Mouse (Mus musculus): Measurements from ENCODE around the gene Rfx7. TPM values are rescaled to one million over a fixed set of nuclear protein-coding genes. Genes with fewer than 3 reads are reported as not detected.
"Not testable (repeated sequence)": the region's sequence is repeated elsewhere in the genome, so short reads cannot be mapped to it uniquely, and the experiment has no call there.

Rfx7 gene
- polyA plus RNA-seq, 1 experiment from 2014 or later: 12.4 TPM

DNA sequence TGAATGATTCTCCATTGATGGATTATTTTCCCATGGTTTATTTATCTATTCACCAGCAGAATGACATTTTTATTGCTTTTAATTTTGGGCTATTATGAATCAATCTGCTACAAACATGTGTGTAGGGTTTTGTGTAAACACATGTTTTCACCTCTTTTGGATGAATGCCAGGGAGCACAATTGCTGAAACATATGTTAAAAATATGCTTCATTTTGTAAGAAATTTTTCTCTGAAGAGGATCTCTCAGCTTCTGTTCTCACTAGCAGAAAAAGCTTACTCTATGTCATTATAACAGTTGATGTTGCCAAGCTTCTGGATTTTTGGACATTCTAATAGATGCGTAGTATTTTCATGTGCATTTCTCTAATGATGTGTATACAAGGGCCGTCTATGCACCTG lies 28.3 kb downstream of the Rfx7 start:
- Histone ChIP-seq H3K36me3 (no peaks in the 10 kb centered on the region), H3K4me2 (no peak overlapping the region), H3K27ac (no peak overlapping the region), H3K27me3 (no peaks in the 10 kb centered on the region), H3K4me1 (no peaks in the 10 kb centered on the region), H3K4me3 (no peak overlapping the region), H3K9me3 (no peaks in the 10 kb centered on the region), H3K9ac (no peak overlapping the region)
- WGBS: 89% methylated on average over 2 of the region's 2 CpGs
- ATAC-seq (ENCODE audit: insufficient number of reproducible peaks, insufficient read depth, low FRiP score, low TSS enrichment, low read depth): no peak

DNA sequence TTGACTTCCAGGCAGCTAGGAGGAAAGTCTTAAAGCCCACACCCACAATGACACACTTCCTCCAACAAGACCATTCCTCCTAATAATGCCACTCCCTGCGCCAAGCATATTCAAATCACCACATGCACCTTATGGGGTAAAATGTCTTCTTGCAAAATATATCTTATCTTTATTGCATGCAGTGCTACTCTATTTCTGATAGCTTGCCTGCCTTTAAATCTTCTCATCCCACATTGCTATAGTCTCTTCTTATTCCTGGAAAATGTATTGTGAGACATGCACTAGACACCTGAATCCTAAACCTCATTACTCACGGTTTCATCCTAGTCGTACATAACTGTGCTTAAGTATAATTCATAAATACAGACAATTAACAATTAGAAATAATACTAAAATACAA lies 31.2 kb downstream of the Rfx7 start:
- Histone ChIP-seq H3K36me3 (peaks cover 4% of the 10 kb centered on the region; the same call in 1 of the 2 replicates), H3K9me3 (no peaks in the 10 kb centered on the region), H3K9ac (no peak overlapping the region), H3K4me3 (no peak overlapping the region), H3K4me1 (no peaks in the 10 kb centered on the region), H3K27ac (no peak overlapping the region), H3K4me2 (no peak overlapping the region), H3K27me3 (no peaks in the 10 kb centered on the region)
- ATAC-seq (ENCODE audit: insufficient number of reproducible peaks, insufficient read depth, low FRiP score, low TSS enrichment, low read depth): no peak
- 91% methylated on average over 3 of the region's 3 CpGs for WGBS

GRCm38 (mm10) chr9:72567116-72567515 lies 35.1 kb downstream of the Rfx7 start:
- Histone ChIP-seq H3K4me3 (no peak overlapping the region), H3K27me3 (no peaks in the 10 kb centered on the region), H3K27ac (no peak overlapping the region), H3K9me3 (no peaks in the 10 kb centered on the region; the same call in 1 of the 2 replicates), H3K4me2 (no peak overlapping the region), H3K4me1 (no peaks in the 10 kb centered on the region), H3K9ac (no peak overlapping the region), H3K36me3 (peaks cover 7% of the 10 kb centered on the region; the same call in 1 of the 2 replicates)
- ATAC-seq (ENCODE audit: insufficient number of reproducible peaks, insufficient read depth, low FRiP score, low TSS enrichment, low read depth): no peak
- 53% methylated on average over 2 of the region's 2 CpGs for WGBS

GRCm38 (mm10) chr9:72580216-72580615 lies 48.2 kb downstream of the Rfx7 start:
- no peaks in the 10 kb centered on the region for H3K9me3 ChIP-seq
- H3K27ac ChIP-seq: no peak overlapping the region
- no peak overlapping the region for H3K4me2 ChIP-seq
- no peak overlapping the region for H3K4me3 ChIP-seq
- no peaks in the 10 kb centered on the region for H3K27me3 ChIP-seq
- ATAC-seq (ENCODE audit: insufficient number of reproducible peaks, insufficient read depth, low FRiP score, low TSS enrichment, low read depth): no peak
- H3K4me1 ChIP-seq: peaks cover 6% of the 10 kb centered on the region; the same call in 1 of the 2 replicates
- no peak overlapping the region for H3K9ac ChIP-seq
- WGBS: 11% methylated on average over 3 of the region's 3 CpGs
- H3K36me3 ChIP-seq: 0 out of 2 replicates have a peak, but pooled peaks cover 3% of the 10 kb centered on the region

DNA sequence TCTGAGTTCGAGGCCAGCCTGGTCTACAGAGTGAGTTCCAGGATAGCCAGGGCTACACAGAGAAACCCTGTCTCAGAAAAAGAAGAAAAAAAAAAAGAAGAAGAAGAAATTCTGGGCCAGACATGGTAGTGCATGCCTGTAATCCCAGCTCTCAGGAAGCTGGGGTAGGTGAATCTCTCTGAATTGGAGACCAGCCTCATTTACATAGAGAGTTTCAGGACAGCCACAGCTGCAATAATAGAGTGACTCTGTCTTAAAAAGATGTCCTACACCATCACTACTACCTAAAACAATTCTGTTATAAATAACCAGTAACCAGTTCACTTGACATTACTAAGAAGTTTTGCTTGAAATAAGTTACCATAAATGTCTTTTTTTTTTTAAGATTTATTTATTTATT lies 58.8 kb downstream of the Rfx7 start:
- Histone ChIP-seq H3K4me1 (no peaks in the 10 kb centered on the region), H3K9ac (no peak overlapping the region), H3K9me3 (no peaks in the 10 kb centered on the region), H3K36me3 (peaks cover 3% of the 10 kb centered on the region; the same call in 1 of the 2 replicates), H3K4me3 (no peak overlapping the region), H3K27me3 (no peaks in the 10 kb centered on the region), H3K27ac (no peak overlapping the region), H3K4me2 (no peak overlapping the region)
- ATAC-seq (ENCODE audit: insufficient number of reproducible peaks, insufficient read depth, low FRiP score, low TSS enrichment, low read depth): no peak
- WGBS: 97% methylated on average over 1 of the region's 1 CpGs

DNA sequence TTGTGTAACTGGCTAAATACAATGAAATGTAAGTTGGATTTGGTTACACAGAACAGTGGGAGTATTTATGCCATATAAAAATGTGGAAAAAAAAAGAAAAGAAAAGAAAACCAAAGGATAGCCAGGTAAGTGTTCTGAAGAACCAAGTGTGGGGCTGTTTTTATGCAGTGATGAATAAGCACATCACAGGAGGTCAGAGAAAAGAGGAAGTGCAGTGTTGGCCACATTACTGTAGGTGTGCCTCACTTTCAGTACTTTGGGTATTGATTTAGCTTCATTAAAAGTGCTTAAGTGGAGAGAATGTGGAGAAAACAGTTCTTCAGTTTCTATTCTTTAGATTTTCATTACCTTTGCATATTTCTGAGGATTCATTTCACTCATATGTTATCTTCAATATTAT lies 60.0 kb downstream of the Rfx7 start:
- H3K4me3 ChIP-seq: no peak overlapping the region
- no peak overlapping the region for H3K9ac ChIP-seq
- no peak overlapping the region for H3K27ac ChIP-seq
- peaks cover 3% of the 10 kb centered on the region; the same call in 1 of the 2 replicates for H3K36me3 ChIP-seq
- H3K9me3 ChIP-seq: no peaks in the 10 kb centered on the region
- no peak for ATAC-seq (ENCODE audit: insufficient number of reproducible peaks, insufficient read depth, low FRiP score, low TSS enrichment, low read depth)
- no peak overlapping the region for H3K4me2 ChIP-seq
- H3K27me3 ChIP-seq: no peaks in the 10 kb centered on the region
- H3K4me1 ChIP-seq: no peaks in the 10 kb centered on the region

- WGBS: 82% methylated on average over 4 of the region's 4 CpGs
- not testable (repeated sequence) for H3K27ac ChIP-seq; H3K4me3 ChIP-seq; H3K27me3 ChIP-seq; ATAC-seq (ENCODE audit: insufficient number of reproducible peaks, insufficient read depth, low FRiP score, low TSS enrichment, low read depth); H3K9me3 ChIP-seq; H3K4me1 ChIP-seq; H3K36me3 ChIP-seq; H3K4me2 ChIP-seq; H3K9ac ChIP-seq
Measured at GRCm38 (mm10) chr9:72594656-72595055, 62.6 kb downstream of the Rfx7 start.

GRCm38 (mm10) chr9:72600142-72600541 lies 68.1 kb downstream of the Rfx7 start:
- H3K27ac ChIP-seq: no peak overlapping the region
- H3K4me2 ChIP-seq: no peak overlapping the region
- 91% methylated on average over 3 of the region's 3 CpGs for WGBS
- H3K9ac ChIP-seq: no peak overlapping the region
- H3K27me3 ChIP-seq: no peaks in the 10 kb centered on the region
- peaks cover 13% of the 10 kb centered on the region for H3K36me3 ChIP-seq
- ATAC-seq (ENCODE audit: insufficient number of reproducible peaks, insufficient read depth, low FRiP score, low TSS enrichment, low read depth): no peak
- no peak overlapping the region for H3K4me3 ChIP-seq
- H3K9me3 ChIP-seq: no peaks in the 10 kb centered on the region
- H3K4me1 ChIP-seq: no peaks in the 10 kb centered on the region

GRCm38 (mm10) chr9:72609771-72610170 lies 77.7 kb downstream of the Rfx7 start:
- Histone ChIP-seq H3K27ac (no peak overlapping the region), H3K4me3 (no peak overlapping the region), H3K9me3 (no peaks in the 10 kb centered on the region), H3K27me3 (no peaks in the 10 kb centered on the region), H3K4me2 (no peak overlapping the region), H3K4me1 (no peaks in the 10 kb centered on the region), H3K36me3 (peaks cover 31% of the 10 kb centered on the region), H3K9ac (no peak overlapping the region)
- ATAC-seq (ENCODE audit: insufficient number of reproducible peaks, insufficient read depth, low FRiP score, low TSS enrichment, low read depth): no peak

DNA sequence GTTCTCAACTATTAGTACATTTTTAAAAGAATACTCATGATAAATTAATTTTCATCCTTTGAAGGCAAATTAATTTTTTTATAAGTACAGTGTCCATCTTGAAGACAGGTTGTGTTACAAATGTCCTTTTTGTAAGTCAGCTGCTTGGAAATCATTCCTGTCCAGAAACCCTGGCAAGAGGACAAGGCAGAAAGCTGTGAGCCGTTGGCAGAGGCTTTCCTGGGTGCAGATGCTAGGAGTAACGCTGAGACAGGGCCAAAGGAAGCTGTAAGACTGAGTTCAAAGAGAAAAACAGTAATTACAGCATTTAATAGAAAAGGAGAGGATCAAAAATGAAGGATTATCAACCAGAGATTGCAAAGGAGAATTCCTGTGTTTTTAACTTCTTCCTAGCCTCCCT lies 81.8 kb downstream of the Rfx7 start:
- no peaks in the 10 kb centered on the region for H3K9me3 ChIP-seq
- WGBS: 75% methylated on average over 2 of the region's 2 CpGs
- no peaks in the 10 kb centered on the region for H3K27me3 ChIP-seq
- no peak for ATAC-seq (ENCODE audit: insufficient number of reproducible peaks, insufficient read depth, low FRiP score, low TSS enrichment, low read depth)
- H3K4me2 ChIP-seq: no peak overlapping the region
- H3K9ac ChIP-seq: no peak overlapping the region
- H3K4me1 ChIP-seq: no peaks in the 10 kb centered on the region
- H3K27ac ChIP-seq: no peak overlapping the region
- no peak overlapping the region for H3K4me3 ChIP-seq
- H3K36me3 ChIP-seq: peaks cover 50% of the 10 kb centered on the region

DNA sequence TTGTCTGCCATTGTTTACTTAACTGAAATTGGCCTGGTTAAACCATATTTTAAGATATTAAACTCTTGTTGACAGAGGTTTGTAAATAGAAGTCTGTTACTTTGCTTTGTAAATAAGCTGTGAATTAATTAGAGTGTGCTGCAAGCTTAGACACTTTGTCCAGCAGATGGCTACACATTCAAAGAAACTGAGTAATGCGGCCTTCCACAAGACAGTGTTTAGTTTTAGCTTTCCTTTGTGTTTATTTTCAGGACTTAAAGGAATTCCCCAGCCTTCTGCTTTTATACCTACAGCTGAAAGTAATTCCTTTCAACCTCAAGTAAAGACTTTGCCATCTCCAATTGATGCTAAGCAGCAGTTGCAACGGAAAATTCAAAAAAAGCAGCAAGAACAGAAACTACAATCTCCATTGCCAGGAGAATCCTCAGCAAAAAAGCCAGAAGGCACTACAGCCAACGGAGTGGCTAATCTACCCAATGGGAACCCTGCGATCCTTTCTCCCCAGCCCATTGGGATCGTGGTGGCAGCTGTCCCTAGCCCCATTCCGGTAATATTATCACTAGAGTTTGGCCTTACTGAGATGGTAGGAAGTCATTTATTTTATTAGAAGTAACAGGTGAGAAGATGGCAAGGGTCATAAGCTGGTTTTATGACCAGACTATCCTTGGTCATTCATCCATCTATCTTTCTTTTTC lies 82.9 kb downstream of the Rfx7 start:
- no peak for ATAC-seq (ENCODE audit: insufficient number of reproducible peaks, insufficient read depth, low FRiP score, low TSS enrichment, low read depth)
- whole genome bisulfite sequencing: 72% methylated on average over 6 of the region's 6 CpGs
- H3K27ac ChIP-seq: peak overlapping the region; percentile 51; the same call in 1 of the 2 replicates

GRCm38 (mm10) chr9:72618037-72618436 lies 86.0 kb downstream of the Rfx7 start:
- peaks cover 46% of the 10 kb centered on the region for H3K36me3 ChIP-seq

More for the DNA sequence above, 82.9 kb downstream of the Rfx7 start:
- H3K27me3 ChIP-seq: no peaks in the 10 kb centered on the region
- peaks cover 60% of the 10 kb centered on the region for H3K36me3 ChIP-seq
- H3K4me1 ChIP-seq: no peaks in the 10 kb centered on the region
- H3K9ac ChIP-seq: no peak overlapping the region
- H3K4me2 ChIP-seq: no peak overlapping the region
- no peak overlapping the region for H3K4me3 ChIP-seq
- H3K9me3 ChIP-seq: no peaks in the 10 kb centered on the region

More at GRCm38 (mm10) chr9:72618037-72618436, 86.0 kb downstream of the Rfx7 start:
- Histone ChIP-seq H3K9me3 (no peaks in the 10 kb centered on the region), H3K4me2 (no peak overlapping the region), H3K9ac (no peak overlapping the region), H3K27me3 (no peaks in the 10 kb centered on the region), H3K27ac (no peak overlapping the region), H3K4me1 (no peaks in the 10 kb centered on the region), H3K4me3 (no peak overlapping the region)
- WGBS: 85% methylated on average over 3 of the region's 3 CpGs
- no peak for ATAC-seq (ENCODE audit: insufficient number of reproducible peaks, insufficient read depth, low FRiP score, low TSS enrichment, low read depth)
